Mouse (Mus musculus): ENCODE data around the gene Manba. TPM values are rescaled to one million over a fixed set of nuclear protein-coding genes. Genes with fewer than 3 reads are reported as not detected.

Gene Manba
- polyA plus RNA-seq, 1 experiment from 2014 or later = 44.5 TPM

- no peak for ATAC-seq (ENCODE audit: insufficient number of reproducible peaks, insufficient read depth, low FRiP score, low read depth)
- Histone ChIP-seq H3K9me3 (ENCODE audit: control insufficient read depth, low read length) (no peaks in the 10 kb centered on the region), H3K27ac (replicated peaks in 1 of 2; ENCODE audit: control insufficient read depth in 1 of 2, insufficient read depth in 1 of 2, low read depth in 2 of 2, low read length in 2 of 2) (peak overlapping the region in 1 of 2 experiments; percentile 30; a peak in 2 of 4 replicates), H3K4me3 (ENCODE audit: control insufficient read depth in 1 of 2, insufficient read depth in 1 of 2, low read depth in 1 of 2, low read length in 2 of 2) (no peak overlapping the region), H3K4me2 (ENCODE audit: low read length) (no peak overlapping the region), H3K27me3 (ENCODE audit: control insufficient read depth, insufficient read depth, low read length) (no peaks in the 10 kb centered on the region), H3K4me1 (ENCODE audit: control insufficient read depth in 2 of 2, insufficient read depth in 2 of 2, low read length in 2 of 2) (peaks cover 22 to 59% of the 10 kb centered on the region in 2 experiments), H3K9ac (ENCODE audit: low read length) (no peak overlapping the region), H3K36me3 (ENCODE audit: control insufficient read depth, insufficient read depth, low read length) (peaks cover 80% of the 10 kb centered on the region)
- 60% methylated on average over 4 of the region's 4 CpGs for WGBS
Observed at GRCm38 (mm10) chr3:135605474-135605873, 120.1 kb downstream of the Manba start.

- Histone ChIP-seq H3K27ac (replicated peaks in 1 of 2; ENCODE audit: control insufficient read depth in 1 of 2, insufficient read depth in 1 of 2, low read depth in 2 of 2, low read length in 2 of 2) (peak overlapping the region in 1 of 2 experiments; percentile 67; a peak in 1 of 4 replicates), H3K4me2 (ENCODE audit: low read length) (no peak overlapping the region), H3K27me3 (ENCODE audit: control insufficient read depth, insufficient read depth, low read length) (no peaks in the 10 kb centered on the region), H3K4me1 (ENCODE audit: control insufficient read depth in 2 of 2, insufficient read depth in 2 of 2, low read length in 2 of 2) (peaks cover 22 to 59% of the 10 kb centered on the region in 2 experiments), H3K36me3 (ENCODE audit: control insufficient read depth, insufficient read depth, low read length) (peaks cover 80% of the 10 kb centered on the region), H3K9ac (ENCODE audit: low read length) (no peak overlapping the region), H3K9me3 (ENCODE audit: control insufficient read depth, low read length) (no peaks in the 10 kb centered on the region), H3K4me3 (ENCODE audit: control insufficient read depth in 1 of 2, insufficient read depth in 1 of 2, low read depth in 1 of 2, low read length in 2 of 2) (no peak overlapping the region)
- ATAC-seq (ENCODE audit: insufficient number of reproducible peaks, insufficient read depth, low FRiP score, low read depth) = no peak
- 89% methylated on average over 8 of the region's 8 CpGs for whole genome bisulfite sequencing
Observed at GRCm38 (mm10) chr3:135606592-135606991, 121.2 kb downstream of the Manba start.

GRCm38 (mm10) chr3:135607021-135607420 is 121.6 kb downstream of the Manba start:
- Histone ChIP-seq H3K4me2 (ENCODE audit: low read length) (no peak overlapping the region), H3K4me3 (ENCODE audit: control insufficient read depth in 1 of 2, insufficient read depth in 1 of 2, low read depth in 1 of 2, low read length in 2 of 2) (no peak overlapping the region), H3K9ac (ENCODE audit: low read length) (peak overlapping the region; percentile 34; the same call in 1 of the 2 replicates), H3K27me3 (ENCODE audit: control insufficient read depth, insufficient read depth, low read length) (no peaks in the 10 kb centered on the region), H3K27ac (replicated peaks in 1 of 2; ENCODE audit: control insufficient read depth in 1 of 2, insufficient read depth in 1 of 2, low read depth in 2 of 2, low read length in 2 of 2) (peak overlapping the region; percentile 19 to 67; a peak in 1 of 4 replicates), H3K36me3 (ENCODE audit: control insufficient read depth, insufficient read depth, low read length) (peaks cover 80% of the 10 kb centered on the region), H3K4me1 (ENCODE audit: control insufficient read depth in 2 of 2, insufficient read depth in 2 of 2, low read length in 2 of 2) (peaks cover 20 to 57% of the 10 kb centered on the region in 2 experiments), H3K9me3 (ENCODE audit: control insufficient read depth, low read length) (no peaks in the 10 kb centered on the region)
- ATAC-seq (ENCODE audit: insufficient number of reproducible peaks, insufficient read depth, low FRiP score, low read depth) = no peak
- 83% methylated on average over 9 of the region's 9 CpGs for WGBS

GRCm38 (mm10) chr3:135607660-135608473 is 122.5 kb downstream of the Manba start:
- no peaks in the 10 kb centered on the region for H3K9me3 ChIP-seq (ENCODE audit: control insufficient read depth, low read length)
- H3K9ac ChIP-seq (ENCODE audit: low read length) = peak overlapping the region; percentile 34; the same call in 1 of the 2 replicates
- H3K27ac ChIP-seq (replicated peaks in 1 of 2; ENCODE audit: control insufficient read depth in 1 of 2, insufficient read depth in 1 of 2, low read depth in 2 of 2, low read length in 2 of 2) = peak overlapping the region; percentile 57 to 67
- no peak for ATAC-seq (ENCODE audit: insufficient number of reproducible peaks, insufficient read depth, low FRiP score, low read depth)
- peak overlapping the region; percentile 19 for H3K4me2 ChIP-seq (ENCODE audit: low read length)
- peaks cover 80% of the 10 kb centered on the region for H3K36me3 ChIP-seq (ENCODE audit: control insufficient read depth, insufficient read depth, low read length)
- peak overlapping the region in 1 of 2 experiments; percentile 11; a peak in 2 of 4 replicates for H3K4me3 ChIP-seq (ENCODE audit: control insufficient read depth in 1 of 2, insufficient read depth in 1 of 2, low read depth in 1 of 2, low read length in 2 of 2)
- 72% methylated on average over 24 of the region's 24 CpGs for WGBS
- no peaks in the 10 kb centered on the region for H3K27me3 ChIP-seq (ENCODE audit: control insufficient read depth, insufficient read depth, low read length)
- peaks cover 15 to 48% of the 10 kb centered on the region in 2 experiments for H3K4me1 ChIP-seq (ENCODE audit: control insufficient read depth in 2 of 2, insufficient read depth in 2 of 2, low read length in 2 of 2)

GRCm38 (mm10) chr3:135610221-135610620 is 124.8 kb downstream of the Manba start:
- H3K27me3 ChIP-seq (ENCODE audit: control insufficient read depth, insufficient read depth, low read length) = no peaks in the 10 kb centered on the region
- H3K27ac ChIP-seq (replicated peaks in 1 of 2; ENCODE audit: control insufficient read depth in 1 of 2, insufficient read depth in 1 of 2, low read depth in 2 of 2, low read length in 2 of 2) = no peak overlapping the region
- ATAC-seq (ENCODE audit: insufficient number of reproducible peaks, insufficient read depth, low FRiP score, low read depth) = no peak
- H3K36me3 ChIP-seq (ENCODE audit: control insufficient read depth, insufficient read depth, low read length) = peaks cover 80% of the 10 kb centered on the region
- 46% methylated on average over 3 of the region's 3 CpGs for WGBS
- no peak overlapping the region for H3K4me2 ChIP-seq (ENCODE audit: low read length)
- no peak overlapping the region for H3K9ac ChIP-seq (ENCODE audit: low read length)
- no peak overlapping the region for H3K4me3 ChIP-seq (ENCODE audit: control insufficient read depth in 1 of 2, insufficient read depth in 1 of 2, low read depth in 1 of 2, low read length in 2 of 2)
- H3K9me3 ChIP-seq (ENCODE audit: control insufficient read depth, low read length) = no peaks in the 10 kb centered on the region
- H3K4me1 ChIP-seq (ENCODE audit: control insufficient read depth in 2 of 2, insufficient read depth in 2 of 2, low read length in 2 of 2) = peaks cover 7 to 26% of the 10 kb centered on the region in 2 experiments

- 89% methylated on average over 3 of the region's 3 CpGs for whole genome bisulfite sequencing
Observed at GRCm38 (mm10) chr3:135614376-135614775, 129.0 kb downstream of the Manba start.

GRCm38 (mm10) chr3:135616730-135617129 is 131.3 kb downstream of the Manba start:
- H3K36me3 ChIP-seq (ENCODE audit: control insufficient read depth, insufficient read depth, low read length) = peaks cover 85% of the 10 kb centered on the region
- H3K9me3 ChIP-seq (ENCODE audit: control insufficient read depth, low read length) = no peaks in the 10 kb centered on the region
- H3K27ac ChIP-seq (replicated peaks in 1 of 2; ENCODE audit: control insufficient read depth in 1 of 2, insufficient read depth in 1 of 2, low read depth in 2 of 2, low read length in 2 of 2) = no peak overlapping the region
- no peaks in the 10 kb centered on the region for H3K27me3 ChIP-seq (ENCODE audit: control insufficient read depth, insufficient read depth, low read length)
- 85% methylated on average over 7 of the region's 7 CpGs for WGBS
- no peak overlapping the region for H3K4me3 ChIP-seq (ENCODE audit: control insufficient read depth in 1 of 2, insufficient read depth in 1 of 2, low read depth in 1 of 2, low read length in 2 of 2)
- no peak overlapping the region for H3K9ac ChIP-seq (ENCODE audit: low read length)
- no peak overlapping the region for H3K4me2 ChIP-seq (ENCODE audit: low read length)
- no peaks in the 10 kb centered on the region for H3K4me1 ChIP-seq (ENCODE audit: control insufficient read depth in 2 of 2, insufficient read depth in 2 of 2, low read length in 2 of 2)
- ATAC-seq (ENCODE audit: insufficient number of reproducible peaks, insufficient read depth, low FRiP score, low read depth) = no peak

More at GRCm38 (mm10) chr3:135614376-135614775, 129.0 kb downstream of the Manba start:
- Histone ChIP-seq H3K36me3 (ENCODE audit: control insufficient read depth, insufficient read depth, low read length) (peaks cover 98% of the 10 kb centered on the region), H3K4me1 (ENCODE audit: control insufficient read depth in 2 of 2, insufficient read depth in 2 of 2, low read length in 2 of 2) (no peaks in the 10 kb centered on the region), H3K27ac (replicated peaks in 1 of 2; ENCODE audit: control insufficient read depth in 1 of 2, insufficient read depth in 1 of 2, low read depth in 2 of 2, low read length in 2 of 2) (no peak overlapping the region), H3K9me3 (ENCODE audit: control insufficient read depth, low read length) (no peaks in the 10 kb centered on the region), H3K27me3 (ENCODE audit: control insufficient read depth, insufficient read depth, low read length) (no peaks in the 10 kb centered on the region), H3K4me2 (ENCODE audit: low read length) (no peak overlapping the region), H3K4me3 (ENCODE audit: control insufficient read depth in 1 of 2, insufficient read depth in 1 of 2, low read depth in 1 of 2, low read length in 2 of 2) (no peak overlapping the region), H3K9ac (ENCODE audit: low read length) (no peak overlapping the region)
- ATAC-seq (ENCODE audit: insufficient number of reproducible peaks, insufficient read depth, low FRiP score, low read depth) = no peak
